ENCODE assay signal across 23 mouse cellular contexts in the genomic region with DNA sequence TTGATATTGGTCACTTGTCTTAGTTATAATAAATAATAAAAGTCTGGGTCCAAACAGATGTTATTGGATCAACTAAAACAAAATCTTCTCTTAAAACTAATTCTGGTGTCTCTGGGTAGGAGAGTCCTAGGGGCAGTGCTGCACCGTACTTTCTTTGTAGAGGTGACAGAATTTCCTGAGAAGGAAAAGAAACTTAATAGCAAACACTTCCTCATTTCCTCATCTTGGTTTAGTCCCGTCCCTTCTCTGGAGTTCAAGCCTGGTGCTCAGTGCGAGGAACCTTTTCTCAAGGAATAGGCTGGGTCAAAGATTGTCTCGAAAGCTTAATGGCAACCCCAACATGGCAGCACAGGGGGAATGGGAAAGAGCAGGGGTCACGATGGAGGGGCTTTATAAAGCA. TPM values are rescaled to one million over a fixed set of nuclear protein-coding genes. Genes with fewer than 3 reads are reported as not detected.
DNase-seq lines count a peak whose midpoint lies in the region; ATAC-seq and TF ChIP-seq lines count a peak whose summit lies in the region.
"Had no signal": no experiment of that assay in that cellular context is flagged by ENCODE, and none has a peak within 500 bp of the region (broad histone marks: within the 10 kb centered on the region; RNA-seq: fewer than 3 reads in every experiment).

No protein-coding gene starts in this region.

- no peaks in the 10 kb centered on the region for H3K4me1 ChIP-seq in midbrain, embryonic 14.5 days (ENCODE audit: control insufficient read depth, insufficient read depth, low read length)
- H3K4me1 ChIP-seq in cerebellum, adult 2 months (ENCODE audit: control insufficient read depth, insufficient read depth, low read length): no peaks in the 10 kb centered on the region

- 96% methylated on average over 5 of the region's 5 CpGs for WGBS in midbrain, embryonic 14.5 days
- WGBS in cerebellum, adult 2 months: 89% methylated on average over 5 of the region's 5 CpGs

- DNase-seq in layer of hippocampus, postnatal 36 days: no peak
- no peak for DNase-seq in midbrain, embryonic 14.5 days
- DNase-seq in cerebellum, adult 2 months: no peak
- DNase-seq in left cerebral cortex, adult 9 months (ENCODE audit: low spot score in 2 of 2): no peak
- DNase-seq: adrenal gland, adult 2 months; adrenal gland, adult 8-10 months; adrenal gland, postnatal 10 days; adrenal gland, postnatal 14 days; adrenal gland, postnatal 25 days; adrenal gland, postnatal 36 days; B cell, adult 2 months; cerebellum, adult 11 months; cerebellum, adult 11-12 months had no signal

- no peak for TF ChIP-seq POLR2A in cerebellum, adult 2 months (IDR thresholded peaks at IDR 0.05; ENCODE audit: borderline replicate concordance, insufficient read depth, low read length)

- peaks cover 2% of the 10 kb centered on the region; the same call in 1 of the 2 replicates for H3K27me3 ChIP-seq in midbrain, embryonic 14.5 days (ENCODE audit: control insufficient read depth, insufficient read depth, low read length)
- H3K27me3 ChIP-seq in cerebellum, adult 2 months (ENCODE audit: control insufficient read depth, insufficient read depth, low read length): no peaks in the 10 kb centered on the region
- H3K27me3 ChIP-seq: CH12.LX, Patski had no signal

- H3K9me3 ChIP-seq in midbrain, embryonic 14.5 days (ENCODE audit: control insufficient read depth, low read length): no peaks in the 10 kb centered on the region
- H3K9me3 ChIP-seq: G1E had no signal

- peak; percentile 57; the same call in 1 of the 2 replicates for ATAC-seq in common myeloid progenitor, adult 5-6 weeks (replicated peaks; ENCODE audit: low read depth, poor library complexity, severe bottlenecking)
- peak; percentile 55 for ATAC-seq in granulocyte monocyte progenitor cell, adult 5-6 weeks (replicated peaks; ENCODE audit: poor library complexity, severe bottlenecking)
- 0 out of 2 replicates have a peak, but pooled peaks have one; percentile 15 for ATAC-seq in megakaryocyte, adult 5-6 weeks (ENCODE audit: poor library complexity, severe bottlenecking)
- peak; percentile 23; the same call in 1 of the 2 replicates for ATAC-seq in megakaryocyte progenitor cell, adult 5-6 weeks (replicated peaks; ENCODE audit: poor library complexity)
- no peak for ATAC-seq in midbrain, embryonic 14.5 days (ENCODE audit: low FRiP score, low TSS enrichment)
- ATAC-seq: activated CD4-positive, CD25-positive, alpha-beta regulatory T cell, adult 4 months; CD4-positive, CD25-positive, alpha-beta regulatory T cell, adult 4 months; Patski had no signal

- H3K4me2 ChIP-seq in midbrain, embryonic 14.5 days (ENCODE audit: low read length): no peak overlapping the region

- no peak overlapping the region for H3K4me3 ChIP-seq in midbrain, embryonic 14.5 days (replicated peaks; ENCODE audit: low read depth, low read length)
- H3K4me3 ChIP-seq in cerebellum, adult 2 months (replicated peaks; ENCODE audit: insufficient read depth, low read depth, low read length): no peak overlapping the region

- H3K9ac ChIP-seq in midbrain, embryonic 14.5 days (replicated peaks; ENCODE audit: low read length): no peak overlapping the region

- TF ChIP-seq CTCF in cerebellum, adult 2 months (IDR thresholded peaks at IDR 0.05; ENCODE audit: borderline replicate concordance, insufficient read depth, low read depth, low read length): no peak

- no peak overlapping the region for H3K27ac ChIP-seq in midbrain, embryonic 14.5 days (replicated peaks; ENCODE audit: low read depth, low read length)
- H3K27ac ChIP-seq in cerebellum, adult 2 months (ENCODE audit: insufficient read depth, low read length): no peak overlapping the region

- H3K36me3 ChIP-seq in midbrain, embryonic 14.5 days (ENCODE audit: control insufficient read depth, insufficient read depth, low read length): no peaks in the 10 kb centered on the region
- H3K36me3 ChIP-seq: G1E had no signal

RNA-seq across cellular contexts. Expression of a gene that starts 7.8 kb away (rescaled TPM):
- total RNA-seq in common myeloid progenitor, adult 5-6 weeks (2017): 7.3 and 9.6 TPM in 2 replicates
- total RNA-seq in granulocyte monocyte progenitor cell, adult 5-6 weeks (2014; fragmentation: Nextera tagmentation): 0.79 TPM in 1 of 2 replicates, not detected in the other
- total RNA-seq in granulocyte monocyte progenitor cell, adult 5-6 weeks (2017): 0.73 and 1.4 TPM in 2 replicates
- 1.2 and 2.3 TPM in 2 replicates for total RNA-seq in megakaryocyte, adult 5-6 weeks (2015)
- 0.45 and 1.4 TPM in 2 replicates for total RNA-seq in megakaryocyte, adult 5-6 weeks (2017)
- 2.6 and 3.6 TPM in 2 replicates for total RNA-seq in megakaryocyte progenitor cell, adult 5-6 weeks (2015)
- total RNA-seq in megakaryocyte progenitor cell, adult 5-6 weeks (2017): 1.7 TPM in 2 replicates
- total RNA-seq in layer of hippocampus, postnatal 36 days (2021): 1 to 10 TPM; 1.3 to 2.4 TPM
- polyA plus RNA-seq in midbrain, embryonic 14.5 days (2014; fragmentation: Nextera tagmentation; extraction: Ambion mirVana): 0.25 and 0.35 TPM in 2 replicates
- polyA plus RNA-seq in cerebellum, adult 2 months (2012; rRNA removed): 0.44 and 0.64 TPM in 2 replicates
- total RNA-seq: G1E, MEL had no signal
- polyA plus RNA-seq: G1E had no signal
